Mouse (Mus musculus) C2C12 (cell line): ENCODE measurements around the gene Pbdc1. TPM values are rescaled to one million over a fixed set of nuclear protein-coding genes. Genes with fewer than 3 reads are reported as not detected.
"Not testable (repeated sequence)": the region's sequence is repeated elsewhere in the genome, so short reads cannot be mapped to it uniquely, and the experiment has no call there.

Experiments
- H3K27me3 ChIP-seq: one replicate; pipeline ENCODE4 v1.6.1; 2011; ENCODE audit not compliant: control insufficient read depth, insufficient read depth, insufficient read length
- H3K36me3 ChIP-seq: one replicate; pipeline ENCODE4 v1.6.1; 2011; ENCODE audit not compliant: control insufficient read depth, insufficient read depth
- H3K4me3 ChIP-seq: one replicate; pipeline ENCODE4 v1.5.1; 2011; ENCODE audit warnings: mild to moderate bottlenecking, control low read depth; ENCODE audit not compliant: poor library complexity, insufficient read depth, severe bottlenecking
- H3K79me2 ChIP-seq: one replicate; pipeline ENCODE4 v1.6.1; 2011; ENCODE audit not compliant: control insufficient read depth, insufficient read depth
- H3K79me3 ChIP-seq: one replicate; pipeline ENCODE4 v1.6.1; 2011; ENCODE audit warnings: low read depth, control low read depth
- H3ac ChIP-seq: one replicate; pipeline ENCODE3; 2011; ENCODE audit warnings: low read depth; ENCODE audit not compliant: control insufficient read depth, insufficient read length
- CEBPB ChIP-seq: IDR thresholded peaks from one replicate; pipeline ENCODE4 v1.6.1; 2011; ENCODE audit warnings: low read depth, mild to moderate bottlenecking, control low read depth, moderate library complexity
- CTCF ChIP-seq: IDR thresholded peaks from one replicate; pipeline ENCODE4 v1.5.1; 2011; ENCODE audit not compliant: control insufficient read depth, insufficient read depth, insufficient read length
- FOSL1 ChIP-seq: IDR thresholded peaks from one replicate; pipeline ENCODE4 v1.8.0; 2011; ENCODE audit warnings: mild to moderate bottlenecking, low read length; ENCODE audit not compliant: poor library complexity, insufficient read depth, severe bottlenecking
- MAX ChIP-seq: IDR thresholded peaks from one replicate; pipeline ENCODE4 v1.6.1; 2011; ENCODE audit warnings: mild to moderate bottlenecking, control low read depth
- MYOD1 ChIP-seq: IDR thresholded peaks from one replicate; pipeline ENCODE4 v1.6.1; 2011; ENCODE audit warnings: low read depth; ENCODE audit not compliant: control insufficient read depth, insufficient read length
- MYOG ChIP-seq: IDR thresholded peaks from one replicate; pipeline ENCODE4 v1.6.1; 2011; ENCODE audit not compliant: control insufficient read depth, insufficient read length; ENCODE audit errors: extremely low read depth
- USF1 ChIP-seq: IDR thresholded peaks from one replicate; pipeline ENCODE4 v1.6.1; 2011; ENCODE audit warnings: low read depth, mild to moderate bottlenecking, control low read depth, moderate library complexity
- polyA plus RNA-seq: library from polyadenylated mRNA; unstranded; fragments of >200 nt; fragmentation: generic; extraction: Trizol; gene quantifications from one replicate; pipeline ENCODE4 v1.2.1, GENCODE M21; 2012; ENCODE audit warnings: missing spikeins

The Pbdc1 gene
- polyA plus RNA-seq, 1 experiment = 21.8 TPM

DNA sequence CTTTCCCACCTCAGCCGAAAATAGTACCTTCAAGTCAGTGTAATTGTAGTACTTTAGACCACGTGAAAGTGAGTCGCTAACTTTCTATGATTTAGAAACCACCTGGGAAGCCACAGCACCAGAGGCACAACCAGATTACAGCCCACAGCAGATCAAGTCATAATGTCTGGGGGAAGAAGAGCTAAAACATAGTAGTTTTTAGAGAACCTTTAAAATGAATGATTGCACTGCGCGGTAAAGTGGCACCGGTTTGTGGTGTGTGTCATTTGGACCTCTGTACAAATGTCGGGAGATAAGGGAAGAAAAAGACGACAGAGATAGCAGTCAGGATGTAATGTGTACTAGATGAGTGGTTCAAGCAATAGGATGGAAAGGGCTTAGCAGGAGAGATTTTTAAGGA lies 540 bp downstream of the Pbdc1 start:
- H3K36me3 ChIP-seq = peaks cover 42% of the 10 kb centered on the region
- TF ChIP-seq MYOD1 (no peak), FOSL1 (no peak), MYOG (no peak), MAX (no peak), CTCF (no peak), USF1 (no peak), CEBPB (no peak)
- peaks cover 16% of the 10 kb centered on the region for H3K79me3 ChIP-seq
- H3K79me2 ChIP-seq = peaks cover 33% of the 10 kb centered on the region
- H3K4me3 ChIP-seq = peak overlapping the region; percentile 51
- peak overlapping the region; percentile 59 for H3ac ChIP-seq
- H3K27me3 ChIP-seq = no peaks in the 10 kb centered on the region

DNA sequence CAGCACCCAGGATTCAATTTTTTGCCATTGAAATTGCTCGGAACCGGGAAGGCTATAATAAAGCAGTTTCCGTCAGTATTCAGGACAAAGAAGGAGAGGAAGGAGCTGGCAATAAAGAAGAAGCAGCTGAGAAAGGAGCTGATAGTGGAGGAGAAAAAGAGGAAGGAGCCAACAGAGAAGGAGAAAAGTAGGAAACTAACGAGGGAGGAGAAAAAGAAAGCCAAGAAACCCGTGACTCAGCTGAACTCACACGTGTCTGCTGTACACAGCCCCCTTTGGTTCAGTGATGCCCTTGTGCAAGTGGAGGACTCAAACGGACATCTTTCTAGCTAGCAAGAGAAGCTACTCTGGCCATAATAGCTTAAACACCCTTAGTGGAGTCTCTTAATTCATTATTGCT lies 3.5 kb downstream of the Pbdc1 start:
- not testable (repeated sequence) for H3ac ChIP-seq, H3K4me3 ChIP-seq, H3K27me3 ChIP-seq
- Histone ChIP-seq H3K79me3 (peaks cover 18% of the 10 kb centered on the region), H3K36me3 (peaks cover 59% of the 10 kb centered on the region), H3K79me2 (peaks cover 50% of the 10 kb centered on the region)

DNA sequence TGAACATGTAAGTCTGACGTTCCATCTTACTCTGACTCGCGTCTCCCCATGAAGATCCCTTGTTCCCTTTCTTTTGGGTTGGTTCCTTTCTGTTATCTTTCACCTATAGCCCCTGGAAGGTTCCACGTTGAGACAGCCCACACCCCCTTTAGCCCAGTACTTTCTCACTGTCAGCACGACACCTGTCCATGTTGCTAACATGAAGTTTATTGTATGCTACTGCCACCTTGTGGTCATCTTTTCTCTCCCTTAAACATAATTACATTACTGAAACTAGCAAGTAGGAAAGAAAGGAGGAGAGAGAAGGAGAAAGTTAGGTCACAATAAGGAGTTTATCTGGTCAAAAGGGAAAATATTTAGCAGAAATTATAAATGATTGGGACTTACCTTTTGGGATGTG lies 24.6 kb downstream of the Pbdc1 start:
- Histone ChIP-seq H3K79me3 (no peaks in the 10 kb centered on the region), H3K79me2 (no peaks in the 10 kb centered on the region), H3K4me3 (no peak overlapping the region), H3K27me3 (no peaks in the 10 kb centered on the region), H3ac (no peak overlapping the region), H3K36me3 (peaks cover 21% of the 10 kb centered on the region)
- TF ChIP-seq CTCF (no peak), MAX (no peak), CEBPB (no peak), MYOD1 (no peak)

DNA sequence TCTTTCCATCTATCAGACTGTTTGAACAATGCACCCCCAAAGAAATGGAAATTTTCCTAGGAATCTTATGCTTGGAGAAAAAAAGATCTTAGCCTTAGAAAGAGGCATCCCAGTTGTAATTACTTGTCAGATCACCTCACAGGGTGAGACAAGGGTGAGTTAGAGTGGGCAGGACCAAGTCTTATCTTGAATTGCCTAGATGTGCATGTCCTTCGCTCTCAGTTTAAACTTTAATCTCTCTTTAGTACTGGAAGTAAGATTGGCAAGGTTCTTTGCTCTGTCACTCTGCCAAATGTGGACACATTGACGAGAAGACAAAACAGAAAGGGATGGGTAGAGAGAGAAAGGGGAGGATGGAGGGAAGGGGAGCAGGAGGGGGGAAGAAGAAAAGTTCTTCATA lies 35.4 kb downstream of the Pbdc1 start:
- TF ChIP-seq CTCF = no peak
- TF ChIP-seq USF1 = no peak
- TF ChIP-seq MYOD1 = no peak
- TF ChIP-seq CEBPB = no peak
- TF ChIP-seq MYOG = no peak
- no peak for TF ChIP-seq MAX
- no peak for TF ChIP-seq FOSL1
- H3K79me3 ChIP-seq = no peaks in the 10 kb centered on the region
- no peaks in the 10 kb centered on the region for H3K79me2 ChIP-seq
- H3K27me3 ChIP-seq = no peaks in the 10 kb centered on the region
- H3ac ChIP-seq = no peak overlapping the region
- no peak overlapping the region for H3K4me3 ChIP-seq
- peaks cover 4% of the 10 kb centered on the region for H3K36me3 ChIP-seq

DNA sequence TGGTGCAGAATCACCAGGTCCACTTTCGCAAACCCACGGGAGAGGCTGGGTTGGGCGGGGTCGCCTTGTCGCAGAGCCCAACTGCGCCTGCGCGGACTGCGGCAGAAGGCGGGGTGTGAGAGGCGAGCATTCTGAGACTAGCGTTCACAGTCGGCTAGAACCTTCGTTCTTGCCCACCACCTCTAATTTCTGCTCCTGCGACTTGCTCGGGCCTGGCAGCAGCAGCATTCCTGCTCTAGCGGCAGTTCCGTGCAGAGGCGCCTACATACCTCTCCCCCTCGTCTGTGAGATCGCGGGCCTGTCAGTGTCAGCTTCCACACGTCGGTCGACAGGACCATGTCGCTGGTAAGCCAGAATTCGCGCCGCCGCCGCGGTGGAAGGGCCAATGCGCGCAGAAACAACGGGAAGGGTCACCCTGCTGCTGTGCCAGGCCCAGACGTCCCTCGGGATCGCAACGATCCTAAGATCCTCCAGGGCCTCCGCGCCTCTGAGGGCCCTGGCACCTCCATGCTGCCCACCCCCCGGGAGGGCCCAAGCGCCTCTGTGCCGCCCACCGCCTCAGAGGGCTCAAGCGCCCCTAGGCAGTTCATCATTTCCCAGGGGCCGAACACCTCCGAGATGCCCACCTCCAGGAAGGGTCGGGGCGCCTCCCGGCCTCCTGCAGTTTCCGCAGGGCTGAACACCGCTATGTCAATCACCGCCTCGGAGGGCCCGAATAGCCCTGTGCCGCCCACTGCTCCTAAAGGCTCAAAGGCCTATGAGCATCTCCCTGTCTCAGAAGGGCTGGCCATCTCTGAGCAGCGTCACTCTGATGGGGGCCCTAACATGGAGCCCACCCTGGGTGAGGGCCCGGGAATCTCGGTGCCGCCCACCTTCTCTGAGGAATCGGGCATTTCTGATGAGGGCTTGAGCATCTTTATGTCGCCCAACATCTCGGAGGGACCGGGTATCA lies 41.0 kb downstream of the Pbdc1 start, which contains the start of gene Magee1:
Gene Magee1, plus strand, starts transcription at position 104 of the 952 bp plus-strand sequence.
- no peaks in the 10 kb centered on the region for H3K27me3 ChIP-seq
- H3ac ChIP-seq = peak within 1 kb of the TSS; percentile 83
- peak within 1 kb of the TSS; percentile 25 for H3K4me3 ChIP-seq
- H3K36me3 ChIP-seq = no peaks in the 10 kb centered on the region
- TF ChIP-seq MYOD1 = no peak
- no peak for TF ChIP-seq CTCF
- TF ChIP-seq CEBPB = no peak
- no peak for TF ChIP-seq MAX
- TF ChIP-seq FOSL1 = no peak
- no peak for TF ChIP-seq USF1
- no peak for TF ChIP-seq MYOG
- H3K79me3 ChIP-seq = no peaks in the 10 kb centered on the region
- no peaks in the 10 kb centered on the region for H3K79me2 ChIP-seq

DNA sequence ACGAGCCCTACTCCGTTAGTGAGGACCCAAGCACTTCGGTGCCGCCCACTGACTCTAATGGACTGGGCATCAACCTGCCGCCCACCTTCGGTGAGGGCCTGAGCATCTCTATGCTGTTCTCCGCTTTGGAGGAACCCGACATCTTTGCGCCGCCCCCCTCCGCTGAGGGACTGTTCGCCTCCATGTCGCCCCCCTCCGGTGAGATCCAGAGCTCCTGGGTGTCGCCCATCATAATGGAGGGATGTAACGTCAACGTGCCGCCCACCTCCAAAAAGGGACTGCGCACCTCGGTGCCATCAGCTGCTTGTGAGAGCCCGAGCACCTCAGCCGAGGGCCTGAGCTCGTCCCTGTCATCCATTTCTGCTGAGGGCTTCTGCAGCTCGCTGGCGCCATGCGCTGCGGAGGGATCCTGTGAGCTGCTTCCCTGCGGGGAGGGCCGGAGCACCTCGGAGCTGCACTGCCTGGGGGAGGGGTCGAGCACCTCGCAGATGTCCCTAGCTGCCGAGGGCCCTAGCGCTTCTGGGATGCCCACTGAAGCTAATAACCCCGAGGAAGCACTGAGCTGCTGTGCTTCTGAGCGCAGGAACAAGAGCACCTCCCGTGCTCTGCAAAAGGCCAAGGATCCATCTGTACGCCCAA lies 41.8 kb downstream of the Pbdc1 start:
- TF ChIP-seq CEBPB (no peak), FOSL1 (no peak), MYOG (no peak), MAX (no peak), MYOD1 (no peak), USF1 (no peak), CTCF (no peak)
- Histone ChIP-seq H3ac (no peak overlapping the region), H3K36me3 (no peaks in the 10 kb centered on the region), H3K27me3 (no peaks in the 10 kb centered on the region), H3K79me3 (no peaks in the 10 kb centered on the region), H3K4me3 (no peak overlapping the region), H3K79me2 (no peaks in the 10 kb centered on the region)
